Mouse (Mus musculus) hindbrain, postnatal 0 days (tissue): ENCODE measurements at regions not wholly inside any gene's neighbourhood (a gene's known extent, or its start where the extent isn't known, plus 50 kb on each side); places are given as distances from the start of the nearest gene placed in this dataset.

Experiments used
- ATAC-seq: fragments of 200-750 bp; cut with Nextera tagmentation; 2 replicates; pipeline ENCODE4 v1.8.0; 2017; ENCODE audit warnings: mild to moderate bottlenecking, moderate TSS enrichment, moderate library complexity
- DNase-seq: peaks from one replicate; pipeline ENCODE4 v3.0.0-alpha.2; 2015; ENCODE audit warnings: low spot score
- H3K27ac ChIP-seq: fragments of 300-500 bp; sonication (generic); 2 replicates; pipeline ENCODE4 v1.5.1; 2014; ENCODE audit warnings: mild to moderate bottlenecking
- H3K27me3 ChIP-seq: fragments of 300-500 bp; sonication (generic); 2 replicates; pipeline ENCODE4 v1.6.1; 2014; ENCODE audit warnings: low read length, mixed read lengths; ENCODE audit not compliant: insufficient read depth
- H3K36me3 ChIP-seq: fragments of 300-500 bp; sonication (generic); 2 replicates; pipeline ENCODE4 v1.6.1; 2014; ENCODE audit warnings: low read length, mixed read lengths; ENCODE audit not compliant: insufficient read depth
- H3K4me1 ChIP-seq: fragments of 300-500 bp; sonication (generic); 2 replicates; pipeline ENCODE4 v1.6.1; 2014; ENCODE audit warnings: antibody characterized with exemption, low read length, mixed read lengths; ENCODE audit not compliant: insufficient read depth
- H3K4me2 ChIP-seq: fragments of 300-500 bp; sonication (generic); 2 replicates; pipeline ENCODE4 v1.6.1; 2014; ENCODE audit warnings: low read depth, mild to moderate bottlenecking, low read length, moderate library complexity, mixed read lengths
- H3K4me3 ChIP-seq: fragments of 300-500 bp; sonication (generic); 2 replicates; pipeline ENCODE4 v1.5.1; 2014; ENCODE audit warnings: low read length
- H3K9ac ChIP-seq: fragments of 300-500 bp; sonication (generic); replicated peaks from 2 replicates; pipeline ENCODE4 v1.6.1; 2014; ENCODE audit warnings: mild to moderate bottlenecking, low read length, moderate library complexity, mixed read lengths
- H3K9me3 ChIP-seq: fragments of 300-500 bp; sonication (generic); 2 replicates; pipeline ENCODE4 v1.6.1; 2016; ENCODE audit warnings: low read length, mixed read lengths
- CTCF ChIP-seq: IDR thresholded peaks from 2 replicates; pipeline ENCODE4 v1.5.1; 2016; ENCODE audit warnings: antibody characterized with exemption, control low read depth, low read depth
- WGBS: fragments of 180-500 bp; shearing (Covaris S2); extraction: QIAGEN DNeasy Blood & Tissue Kit; methylation state at CpG from one replicate; pipeline ENCODE4 v1.1.7; 2014; 5-methylcytosine and 5-hydroxymethylcytosine counted together

- H3K4me2 ChIP-seq: no peak overlapping the region
- DNase-seq: no peak
- no peaks in the 10 kb centered on the region for H3K9me3 ChIP-seq
- WGBS: 58% methylated on average over 2 of the region's 2 CpGs
- no peaks in the 10 kb centered on the region for H3K27me3 ChIP-seq
- no peak for ATAC-seq
- H3K4me3 ChIP-seq: no peak overlapping the region
- no peak overlapping the region for H3K27ac ChIP-seq
- H3K9ac ChIP-seq: no peak overlapping the region
- no peak for TF ChIP-seq CTCF
- H3K4me1 ChIP-seq: no peaks in the 10 kb centered on the region
- H3K36me3 ChIP-seq: no peaks in the 10 kb centered on the region
Observed at GRCm38 (mm10) chr2:48650281-48650680, 163.6 kb upstream of the Acvr2a start.

- Histone ChIP-seq H3K27ac (no peak overlapping the region), H3K4me1 (no peaks in the 10 kb centered on the region), H3K9ac (no peak overlapping the region), H3K9me3 (no peaks in the 10 kb centered on the region), H3K4me2 (no peak overlapping the region), H3K36me3 (no peaks in the 10 kb centered on the region), H3K4me3 (no peak overlapping the region), H3K27me3 (no peaks in the 10 kb centered on the region)
- DNase-seq: no peak
- no peak for TF ChIP-seq CTCF
- ATAC-seq: no peak
- WGBS: 60% methylated on average over 1 of the region's 1 CpGs
Observed at GRCm38 (mm10) chr2:48661222-48661621, 152.7 kb upstream of the Acvr2a start.

GRCm38 (mm10) chr2:48665103-48665502 lies 148.8 kb upstream of the Acvr2a start:
- H3K36me3 ChIP-seq: no peaks in the 10 kb centered on the region
- no peaks in the 10 kb centered on the region for H3K4me1 ChIP-seq
- no peaks in the 10 kb centered on the region for H3K9me3 ChIP-seq
- TF ChIP-seq CTCF: no peak
- H3K4me3 ChIP-seq: no peak overlapping the region
- no peaks in the 10 kb centered on the region for H3K27me3 ChIP-seq
- ATAC-seq (no peak), DNase-seq (no peak)
- H3K27ac ChIP-seq: no peak overlapping the region
- WGBS: 79% methylated on average over 2 of the region's 2 CpGs
- no peak overlapping the region for H3K4me2 ChIP-seq
- H3K9ac ChIP-seq: no peak overlapping the region

GRCm38 (mm10) chr2:48689098-48689497 lies 124.8 kb upstream of the Acvr2a start:
- no peak for TF ChIP-seq CTCF
- Histone ChIP-seq H3K4me3 (no peak overlapping the region), H3K4me2 (no peak overlapping the region), H3K27ac (no peak overlapping the region), H3K9me3 (no peaks in the 10 kb centered on the region), H3K4me1 (no peaks in the 10 kb centered on the region), H3K9ac (no peak overlapping the region), H3K36me3 (no peaks in the 10 kb centered on the region), H3K27me3 (no peaks in the 10 kb centered on the region)
- ATAC-seq: no peak
- no peak for DNase-seq
- 76% methylated on average over 1 of the region's 1 CpGs for WGBS

- H3K27ac ChIP-seq: no peak overlapping the region
- TF ChIP-seq CTCF: no peak
- ATAC-seq: no peak
- no peak overlapping the region for H3K9ac ChIP-seq
- no peaks in the 10 kb centered on the region for H3K36me3 ChIP-seq
- no peaks in the 10 kb centered on the region for H3K4me1 ChIP-seq
- 91% methylated on average over 3 of the region's 3 CpGs for WGBS
- H3K27me3 ChIP-seq: no peaks in the 10 kb centered on the region
- no peaks in the 10 kb centered on the region for H3K9me3 ChIP-seq
- no peak overlapping the region for H3K4me3 ChIP-seq
- no peak for DNase-seq
- H3K4me2 ChIP-seq: no peak overlapping the region
Observed at GRCm38 (mm10) chr2:48694509-48694908, 119.4 kb upstream of the Acvr2a start.

- WGBS: 49% methylated on average over 2 of the region's 2 CpGs
- no peak for ATAC-seq
Observed at GRCm38 (mm10) chr2:48700886-48701285, 113.0 kb upstream of the Acvr2a start.

GRCm38 (mm10) chr2:48705103-48705804 lies 108.7 kb upstream of the Acvr2a start:
- ATAC-seq (no peak), DNase-seq (no peak)
- Histone ChIP-seq H3K27ac (no peak overlapping the region), H3K9ac (no peak overlapping the region), H3K4me1 (no peaks in the 10 kb centered on the region), H3K9me3 (no peaks in the 10 kb centered on the region), H3K36me3 (no peaks in the 10 kb centered on the region), H3K4me3 (no peak overlapping the region), H3K27me3 (no peaks in the 10 kb centered on the region), H3K4me2 (no peak overlapping the region)
- TF ChIP-seq CTCF: no peak
- 58% methylated on average over 12 of the region's 12 CpGs for WGBS

More at GRCm38 (mm10) chr2:48700886-48701285, 113.0 kb upstream of the Acvr2a start:
- H3K27ac ChIP-seq: no peak overlapping the region
- H3K9ac ChIP-seq: no peak overlapping the region
- H3K4me1 ChIP-seq: no peaks in the 10 kb centered on the region
- H3K27me3 ChIP-seq: no peaks in the 10 kb centered on the region
- no peak overlapping the region for H3K4me3 ChIP-seq
- no peak for DNase-seq
- H3K4me2 ChIP-seq: no peak overlapping the region
- no peak for TF ChIP-seq CTCF
- no peaks in the 10 kb centered on the region for H3K9me3 ChIP-seq
- no peaks in the 10 kb centered on the region for H3K36me3 ChIP-seq
